Mouse (Mus musculus) brain, embryonic 14.5 days (tissue): ENCODE measurements at regions not wholly inside any gene's neighbourhood (a gene's known extent, or its start where the extent isn't known, plus 50 kb on each side); places are given as distances from the start of the nearest gene placed in this dataset.

Experiments used
- CTCF ChIP-seq: fragments of 200-500 bp; IDR thresholded peaks from 2 replicates; pipeline ENCODE4 v1.5.1; 2012; ENCODE audit warnings: inconsistent platforms, mild to moderate bottlenecking, moderate library complexity, borderline replicate concordance; ENCODE audit not compliant: insufficient read depth, insufficient read length; ENCODE audit errors: extremely low read depth
- POLR2A ChIP-seq: fragments of 200-500 bp; IDR thresholded peaks from 2 replicates; pipeline ENCODE4 v1.6.1; 2012; ENCODE audit warnings: mild to moderate bottlenecking, inconsistent platforms, borderline replicate concordance; ENCODE audit not compliant: poor library complexity, insufficient read depth, insufficient read length, severe bottlenecking; ENCODE audit errors: extremely low read depth

DNA sequence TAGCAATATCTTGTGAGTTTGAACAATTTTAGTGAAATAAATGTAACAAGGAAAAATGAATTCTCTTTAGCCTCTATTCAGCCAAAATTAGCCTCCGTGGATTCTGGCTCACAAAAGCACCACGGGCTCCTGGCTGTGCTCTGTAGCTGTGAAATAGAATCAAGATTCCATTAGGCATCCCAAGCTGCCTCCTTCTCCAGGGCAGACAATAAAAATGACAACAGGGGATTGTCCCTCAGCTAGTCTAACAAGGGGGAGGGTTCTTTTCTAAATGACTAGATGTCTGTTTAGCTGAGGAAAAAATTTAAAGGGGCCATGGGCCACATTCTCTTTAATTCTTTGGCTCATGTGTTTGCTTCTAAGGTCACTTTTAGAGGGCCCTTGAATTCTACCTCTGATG lies 272.0 kb upstream of the Fign start:
- TF ChIP-seq POLR2A (no peak), CTCF (no peak)
